Mouse (Mus musculus) stomach, postnatal 0 days (tissue): ENCODE data around the gene Gsg1.
A peak's percentile ranks its signal among the peaks of the same experiment; 100 is the strongest.

ENCODE experiments used
- CTCF ChIP-seq: IDR thresholded peaks from 2 replicates; pipeline ENCODE4 v1.5.1; 2016; ENCODE audit warnings: antibody characterized with exemption, low read depth, mild to moderate bottlenecking, moderate library complexity
- EP300 ChIP-seq: optimal IDR thresholded peaks from 2 replicates; pipeline ENCODE3; 2016; ENCODE audit warnings: antibody characterized with exemption

- TF ChIP-seq CTCF (peak; percentile 46), EP300 (no peak)
These were observed 10.0 kb upstream of the Gsg1 start for GRCm38 (mm10) chr6:135264136-135264535.
